Mouse (Mus musculus) intestine, embryonic 16.5 days (tissue): ENCODE results near the gene Hs3st3b1. TPM values are rescaled to one million over a fixed set of nuclear protein-coding genes. Genes with fewer than 3 reads are reported as not detected.
A peak's percentile ranks its signal among the peaks of the same experiment; 100 is the strongest.

Source experiments
- ATAC-seq: fragments of 200-750 bp; cut with Nextera tagmentation; 2 replicates; pipeline ENCODE4 v1.8.0; 2017; ENCODE audit warnings: moderate TSS enrichment, moderate library complexity
- H3K27ac ChIP-seq: fragments of 300-500 bp; sonication (generic); 2 replicates; pipeline ENCODE4 v1.5.1; 2014; ENCODE audit warnings: mild to moderate bottlenecking, low read length
- H3K27me3 ChIP-seq: fragments of 300-500 bp; sonication (generic); replicated peaks from 2 replicates; pipeline ENCODE4 v1.6.1; 2014; ENCODE audit warnings: low read length, control low read depth, mixed read lengths; ENCODE audit not compliant: control insufficient read depth, insufficient read depth
- H3K36me3 ChIP-seq: fragments of 300-500 bp; sonication (generic); 2 replicates; pipeline ENCODE4 v1.6.1; 2014; ENCODE audit warnings: low read length, control low read depth; ENCODE audit not compliant: control insufficient read depth, insufficient read depth
- H3K4me1 ChIP-seq: fragments of 300-500 bp; sonication (generic); 2 replicates; pipeline ENCODE4 v1.6.1; 2014; ENCODE audit warnings: low read length, control low read depth, mixed read lengths; ENCODE audit not compliant: control insufficient read depth, insufficient read depth
- H3K4me2 ChIP-seq: fragments of 300-500 bp; sonication (generic); 2 replicates; pipeline ENCODE4 v1.6.1; 2014; ENCODE audit warnings: low read depth, low read length, control low read depth
- H3K4me3 ChIP-seq: fragments of 300-500 bp; sonication (generic); 2 replicates; pipeline ENCODE4 v1.5.1; 2014; ENCODE audit warnings: mild to moderate bottlenecking, low read length
- H3K9ac ChIP-seq: fragments of 300-500 bp; sonication (generic); 2 replicates; pipeline ENCODE4 v1.6.1; 2014; ENCODE audit warnings: low read depth, low read length
- H3K9me3 ChIP-seq: fragments of 300-500 bp; sonication (generic); 2 replicates; pipeline ENCODE4 v1.6.1; 2016; ENCODE audit warnings: low read length, control low read depth; ENCODE audit not compliant: control insufficient read depth
- WGBS: fragments of 180-500 bp; shearing (Covaris S2); extraction: QIAGEN DNeasy Blood & Tissue Kit; methylation state at CpG from one replicate; pipeline ENCODE4 v1.1.7; 2014; 5-methylcytosine and 5-hydroxymethylcytosine counted together
- polyA plus RNA-seq: library from polyadenylated mRNA; unstranded; fragments of >200 nt; fragmentation: Nextera tagmentation; extraction: Ambion mirVana; gene quantifications from 2 replicates; pipeline ENCODE4 v1.2.1, GENCODE M21; 2015

Hs3st3b1 gene
- polyA plus RNA-seq, 1 experiment from 2014 or later = 5.2 TPM

DNA sequence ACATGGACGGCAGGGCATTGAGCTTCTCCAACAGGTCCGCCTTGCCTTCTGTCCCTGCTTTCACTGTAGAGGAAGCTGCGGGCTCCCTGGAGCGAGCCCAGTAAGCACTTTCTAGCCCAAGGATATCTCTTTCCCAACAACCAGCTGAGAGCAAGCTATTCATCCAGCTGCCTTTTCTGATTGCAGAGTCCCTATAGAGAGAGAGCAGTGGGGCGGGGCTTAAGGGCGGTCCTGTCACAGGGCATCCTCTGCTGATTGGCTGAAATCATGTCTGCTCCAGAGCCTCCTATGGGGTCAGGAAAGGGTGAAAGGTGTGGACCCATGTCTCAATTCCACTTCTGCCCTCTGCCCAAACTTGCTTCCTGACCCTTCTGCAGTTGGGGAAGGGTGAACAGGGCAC, 4.8 kb upstream of the Hs3st3b1 start:
- 83% methylated on average over 6 of the region's 6 CpGs for WGBS
- Histone ChIP-seq H3K27me3 (peaks cover 28% of the 10 kb centered on the region), H3K9me3 (no peaks in the 10 kb centered on the region), H3K4me3 (no peak overlapping the region), H3K4me2 (no peak overlapping the region), H3K9ac (no peak overlapping the region), H3K36me3 (no peaks in the 10 kb centered on the region), H3K4me1 (peaks cover 27% of the 10 kb centered on the region), H3K27ac (no peak overlapping the region)
- ATAC-seq = no peak

DNA sequence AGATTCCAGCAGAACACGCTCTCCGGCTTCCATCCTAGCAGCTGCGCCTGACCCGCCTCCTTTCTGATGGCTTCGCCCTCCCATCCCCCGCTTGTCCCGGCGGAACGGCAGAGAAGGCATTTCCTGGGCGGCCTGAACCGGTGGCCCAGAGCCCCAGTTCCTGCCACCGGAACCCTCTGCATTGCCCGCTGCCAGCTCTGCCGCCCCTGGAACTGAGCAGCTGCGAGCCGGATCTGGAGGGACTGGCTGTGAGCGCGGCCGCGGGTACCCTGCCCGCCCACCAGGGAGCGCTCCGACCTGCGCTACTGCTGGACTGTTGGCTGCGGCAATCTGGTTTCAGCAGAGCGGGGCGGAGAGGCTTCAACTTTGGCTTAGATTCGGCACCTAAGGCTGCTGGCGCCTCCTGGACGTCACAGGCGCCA, 3.1 kb upstream of the Hs3st3b1 start:
- peak overlapping the region; percentile 79 for H3K4me2 ChIP-seq
- peak; percentile 23; the same call in 1 of the 2 replicates for ATAC-seq
- peaks cover 42% of the 10 kb centered on the region for H3K27me3 ChIP-seq
- peak overlapping the region; percentile 48 for H3K4me3 ChIP-seq
- peaks cover 40% of the 10 kb centered on the region for H3K4me1 ChIP-seq
- WGBS = under 1% methylated on average over 31 of the region's 31 CpGs
- H3K36me3 ChIP-seq = no peaks in the 10 kb centered on the region
- peak overlapping the region; percentile 63 for H3K9ac ChIP-seq
- H3K27ac ChIP-seq = no peak overlapping the region
- no peaks in the 10 kb centered on the region for H3K9me3 ChIP-seq

DNA sequence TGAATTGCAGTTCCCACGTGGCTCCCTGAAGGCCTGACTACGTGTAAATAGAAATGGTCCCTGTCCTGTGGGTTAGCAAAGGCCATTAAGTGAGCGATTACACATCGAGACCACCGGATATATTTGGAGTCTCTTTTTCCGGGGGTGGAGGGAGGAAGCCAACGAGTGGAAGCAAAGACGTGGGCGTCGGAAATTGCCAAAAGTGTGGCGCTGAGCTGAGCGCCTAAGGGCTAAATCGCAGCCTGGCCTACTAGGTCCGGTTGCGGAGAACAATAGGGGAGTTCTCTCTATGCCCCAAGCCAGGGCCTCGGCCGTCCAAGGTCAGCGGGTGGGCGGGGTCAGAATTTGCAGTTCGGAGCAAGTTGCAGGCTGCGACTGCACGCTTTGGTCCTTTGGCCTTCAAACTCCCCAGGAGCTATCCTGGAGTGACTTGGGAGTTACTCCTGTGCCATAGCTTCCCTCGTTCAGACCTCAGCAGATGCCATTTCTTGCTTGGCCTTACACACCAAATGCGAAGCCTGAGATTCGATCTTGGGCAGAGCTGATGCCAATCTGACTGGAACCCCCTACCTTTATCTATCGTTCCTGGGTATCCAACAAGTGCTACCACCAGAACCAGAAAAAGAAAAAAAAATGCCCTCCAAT, 2.3 kb upstream of the Hs3st3b1 start:
- Histone ChIP-seq H3K4me2 (peak overlapping the region; percentile 79; the same call in 1 of the 2 replicates), H3K27ac (no peak overlapping the region), H3K9me3 (no peaks in the 10 kb centered on the region), H3K27me3 (peaks cover 42% of the 10 kb centered on the region), H3K4me3 (no peak overlapping the region), H3K4me1 (peaks cover 46% of the 10 kb centered on the region), H3K36me3 (no peaks in the 10 kb centered on the region), H3K9ac (no peak overlapping the region)
- no peak for ATAC-seq
- WGBS = 8% methylated on average over 26 of the region's 26 CpGs

DNA sequence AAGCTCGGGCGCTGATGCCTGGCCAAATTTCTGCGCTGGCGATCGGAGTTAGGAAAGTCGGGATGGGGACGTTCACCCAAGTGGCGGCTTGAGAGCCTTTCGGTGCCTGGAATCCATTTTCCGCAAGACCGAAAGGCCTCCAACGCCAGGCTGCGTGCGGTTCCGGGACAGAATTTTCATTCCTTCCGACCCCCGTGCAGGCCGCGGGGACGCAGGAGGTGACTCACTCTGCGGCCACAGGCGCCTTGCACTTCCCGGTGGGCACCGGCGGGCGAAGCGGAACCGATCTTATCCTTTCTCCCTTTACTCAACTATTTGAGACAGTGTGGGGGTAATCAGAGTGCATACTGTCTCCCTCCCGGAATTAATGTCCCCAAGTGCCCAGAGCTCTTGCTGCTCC, 1.3 kb upstream of the Hs3st3b1 start:
- Histone ChIP-seq H3K4me1 (peaks cover 52% of the 10 kb centered on the region), H3K4me3 (peak overlapping the region; percentile 36), H3K4me2 (peak overlapping the region; percentile 58), H3K9me3 (no peaks in the 10 kb centered on the region), H3K36me3 (no peaks in the 10 kb centered on the region), H3K27ac (no peak overlapping the region), H3K9ac (peak overlapping the region; percentile 51), H3K27me3 (peaks cover 43% of the 10 kb centered on the region)
- WGBS = 3% methylated on average over 29 of the region's 29 CpGs
- ATAC-seq = no peak

DNA sequence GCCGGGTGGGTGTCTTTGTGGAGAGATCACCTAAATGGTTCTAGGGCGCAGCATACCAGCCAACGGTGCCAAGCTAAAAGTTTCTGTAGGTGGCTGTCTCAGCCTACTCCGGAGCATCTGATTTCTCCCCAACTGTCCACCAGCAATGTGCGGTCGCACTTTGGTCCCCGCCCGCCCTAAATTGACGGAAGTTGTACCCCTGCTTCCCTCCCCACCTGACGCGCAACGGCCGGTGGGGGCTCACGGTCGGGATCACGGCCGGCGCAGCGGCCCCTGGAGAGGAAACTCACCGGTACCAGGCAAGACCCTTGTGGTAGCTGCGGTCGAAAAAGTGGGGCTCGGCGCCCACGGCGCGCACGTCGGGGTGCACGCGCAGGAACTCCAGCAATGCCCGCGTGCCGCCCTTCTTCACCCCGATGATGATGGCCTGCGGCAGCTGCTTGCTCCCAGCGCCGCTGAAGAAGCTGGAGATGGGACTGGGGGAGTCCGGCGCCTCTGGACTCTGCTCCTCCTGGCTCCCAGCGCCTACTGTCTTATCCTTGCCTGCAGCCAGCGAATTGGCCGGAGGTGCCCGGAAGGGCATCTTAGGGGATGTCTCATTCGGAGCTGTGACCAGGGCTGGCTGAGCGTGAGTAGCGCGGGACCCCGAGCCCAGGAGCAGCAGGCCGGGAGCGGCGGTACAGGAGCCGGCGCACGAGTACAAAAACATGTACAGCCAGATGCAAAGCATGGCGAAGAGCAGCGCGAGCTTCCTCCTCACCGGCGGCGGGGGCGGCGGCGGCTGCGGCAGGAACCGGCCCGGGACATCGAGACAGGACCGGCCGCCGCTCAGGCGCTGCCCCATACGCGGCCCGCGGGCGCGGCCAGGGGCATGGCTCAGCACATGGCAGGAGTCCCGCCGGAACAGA, 792 bp downstream of the Hs3st3b1 start:
- under 1% methylated on average over 79 of the region's 80 CpGs for WGBS
- no peaks in the 10 kb centered on the region for H3K36me3 ChIP-seq
- no peak overlapping the region; the same call in 1 of the 2 replicates for H3K27ac ChIP-seq
- peaks cover 57% of the 10 kb centered on the region for H3K4me1 ChIP-seq
- peak overlapping the region; percentile 91 for H3K4me2 ChIP-seq
- ATAC-seq = peak; percentile 16
- peaks cover 49% of the 10 kb centered on the region for H3K27me3 ChIP-seq
- peak overlapping the region; percentile 65 for H3K4me3 ChIP-seq
- peak overlapping the region; percentile 66 for H3K9ac ChIP-seq
- H3K9me3 ChIP-seq = no peaks in the 10 kb centered on the region

DNA sequence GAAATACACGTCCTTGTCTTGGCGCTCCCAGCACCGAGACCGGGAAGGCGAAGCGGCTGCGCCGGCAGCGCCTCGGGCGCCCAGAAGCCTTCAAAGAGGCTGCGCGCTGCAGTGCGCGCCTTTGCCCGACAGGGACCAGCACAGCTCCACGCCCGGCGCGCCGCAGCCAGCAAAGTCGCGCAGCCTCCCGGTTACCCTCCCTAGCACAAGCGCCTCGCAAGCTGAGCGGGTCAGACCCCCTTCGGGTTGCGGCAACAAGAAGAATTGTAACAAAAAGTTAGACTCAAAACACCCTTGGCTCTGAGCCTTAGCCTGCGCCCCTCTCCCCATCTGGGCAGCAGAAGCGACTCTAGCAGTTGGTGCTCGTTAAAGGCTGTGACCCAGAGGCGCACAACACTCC, 1.6 kb downstream of the Hs3st3b1 start:
- Histone ChIP-seq H3K9me3 (no peaks in the 10 kb centered on the region), H3K4me3 (peak overlapping the region; percentile 65), H3K4me2 (peak overlapping the region; percentile 91), H3K4me1 (peaks cover 57% of the 10 kb centered on the region), H3K36me3 (no peaks in the 10 kb centered on the region), H3K27ac (no peak overlapping the region), H3K9ac (peak overlapping the region; percentile 69), H3K27me3 (peaks cover 44% of the 10 kb centered on the region)
- peak; percentile 61 for ATAC-seq
- WGBS = under 1% methylated on average over 33 of the region's 33 CpGs

DNA sequence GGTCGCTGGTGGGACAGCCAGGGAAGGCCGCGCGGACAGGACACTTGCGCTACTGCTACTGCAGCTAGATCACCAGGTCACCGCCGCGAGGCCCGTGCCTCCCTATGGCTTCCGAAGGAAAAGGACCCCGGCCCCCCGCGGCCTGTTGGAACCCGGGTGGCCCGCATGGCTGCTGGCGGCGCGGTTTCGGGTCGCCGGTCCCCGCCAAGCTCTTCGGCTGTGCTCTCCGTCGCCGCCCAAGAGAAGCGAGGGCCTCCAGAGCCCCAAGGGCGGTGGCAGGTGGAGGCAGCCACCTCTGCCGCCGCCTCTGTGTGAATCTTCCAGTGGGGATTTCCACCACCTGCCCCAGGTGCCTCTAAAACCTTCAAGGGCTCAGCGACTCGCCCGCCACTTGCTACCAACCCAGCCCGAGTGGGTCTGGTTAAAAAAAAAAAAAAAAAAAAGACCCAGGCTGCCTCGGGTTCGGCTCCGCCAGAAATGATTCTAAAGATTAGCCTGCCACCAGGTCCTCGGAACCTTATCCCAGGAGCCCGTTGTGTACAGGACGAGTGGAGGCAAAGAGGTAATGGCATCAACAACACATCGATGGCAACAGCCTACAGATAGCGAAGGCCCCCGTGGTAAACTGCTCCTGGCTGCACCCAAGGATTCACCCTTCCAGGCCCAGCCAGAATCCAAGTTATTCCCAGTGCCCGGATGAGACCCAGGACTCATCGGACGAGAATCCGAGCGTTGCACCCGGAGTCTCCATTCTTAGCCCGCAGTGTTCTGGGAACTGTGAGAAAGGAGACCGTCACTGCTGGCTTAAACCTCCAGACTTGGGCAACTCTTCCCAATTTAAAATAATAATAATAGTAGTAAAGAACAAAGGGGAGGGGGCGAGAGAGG, 2.6 kb downstream of the Hs3st3b1 start:
- Histone ChIP-seq H3K9ac (peak overlapping the region; percentile 69), H3K9me3 (no peaks in the 10 kb centered on the region), H3K4me1 (peaks cover 51% of the 10 kb centered on the region), H3K27ac (no peak overlapping the region), H3K36me3 (no peaks in the 10 kb centered on the region), H3K27me3 (peaks cover 34% of the 10 kb centered on the region), H3K4me3 (peak overlapping the region; percentile 65), H3K4me2 (peak overlapping the region; percentile 91)
- ATAC-seq = no peak
- WGBS = 11% methylated on average over 52 of the region's 52 CpGs

DNA sequence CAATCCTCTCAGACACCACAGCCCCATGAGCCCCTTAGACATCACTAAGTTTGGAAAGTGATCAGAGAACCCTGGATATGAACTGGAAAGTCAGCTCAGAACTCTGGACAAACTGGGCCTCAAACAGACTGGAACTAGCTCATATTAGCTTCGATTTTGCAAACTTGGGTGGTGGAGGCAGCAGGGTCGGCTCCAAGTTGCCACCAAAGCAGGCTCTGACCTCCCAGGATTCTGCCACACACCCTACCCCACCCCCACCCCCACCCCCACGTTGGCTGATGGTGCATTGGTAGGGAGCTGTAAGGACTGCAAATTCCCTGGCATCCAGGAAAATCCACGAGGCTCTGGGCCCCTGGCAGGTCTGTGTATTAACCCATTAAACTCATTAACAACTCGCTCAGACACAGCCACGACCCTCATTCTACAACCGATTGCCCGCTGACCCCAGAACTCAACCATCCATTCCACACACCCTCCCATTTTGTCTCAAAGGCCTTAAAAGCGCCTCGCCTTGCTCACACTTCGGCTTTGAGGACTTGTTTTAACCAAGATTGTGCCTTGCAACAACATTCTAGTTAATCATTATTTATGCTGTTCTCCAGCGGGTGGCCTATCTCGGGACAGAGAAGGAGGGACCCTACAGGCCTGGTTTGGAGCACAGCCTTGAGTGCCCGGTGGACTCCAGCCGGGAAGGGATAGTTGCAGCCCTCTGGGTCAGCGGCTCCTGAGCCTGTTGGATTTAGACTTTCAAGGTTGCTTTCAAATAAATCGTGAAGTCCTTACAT, 3.6 kb downstream of the Hs3st3b1 start:
- Histone ChIP-seq H3K27me3 (peaks cover 30% of the 10 kb centered on the region), H3K4me3 (peak overlapping the region; percentile 65), H3K9ac (peak overlapping the region; percentile 69), H3K27ac (peak overlapping the region; percentile 6; the same call in 1 of the 2 replicates), H3K4me2 (peak overlapping the region; percentile 91), H3K4me1 (peaks cover 50% of the 10 kb centered on the region), H3K36me3 (no peaks in the 10 kb centered on the region), H3K9me3 (no peaks in the 10 kb centered on the region)
- no peak for ATAC-seq
- WGBS = 29% methylated on average over 17 of the region's 17 CpGs
